In the genomic region with DNA sequence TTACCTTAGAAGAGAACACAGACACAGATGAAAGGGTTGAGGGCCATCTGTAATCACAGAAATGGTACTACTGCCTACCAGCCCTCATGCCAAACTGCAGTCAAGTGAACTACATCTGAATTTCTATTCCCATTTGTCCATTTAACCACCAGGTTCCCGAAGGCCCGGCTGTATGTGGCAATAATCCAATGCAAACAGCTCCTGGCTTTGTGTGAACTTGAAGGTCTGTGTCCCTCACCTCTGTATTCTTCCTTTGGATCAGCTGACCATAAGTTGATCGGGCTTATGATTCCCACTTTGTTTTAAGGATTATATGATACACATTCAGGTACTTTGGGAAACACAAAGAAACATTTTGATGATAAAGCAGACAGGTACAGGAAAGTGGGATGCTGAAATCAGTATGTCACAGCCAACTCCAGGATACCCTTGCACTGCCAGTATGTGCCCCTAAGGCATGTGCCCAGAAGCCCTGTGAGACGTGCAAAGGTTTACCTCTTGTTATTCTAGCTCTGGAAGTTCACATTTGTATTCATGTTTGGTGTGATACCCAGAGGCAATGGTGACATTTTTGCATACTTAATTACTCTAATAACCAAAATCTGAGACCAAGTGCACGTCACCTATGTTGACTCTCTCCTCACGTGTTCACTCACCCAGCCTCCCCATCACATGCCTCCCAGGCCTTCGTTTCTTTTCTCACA, we compare ENCODE assay signal across 24 mouse cellular contexts.
A peak's percentile ranks its signal among the peaks of the same experiment; 100 is the strongest.
DNase-seq lines count a peak whose midpoint lies in the region; ATAC-seq and TF ChIP-seq lines count a peak whose summit lies in the region.
"Had no signal": no experiment of that assay in that cellular context is flagged by ENCODE, and none has a peak within 500 bp of the region (broad histone marks: within the 10 kb centered on the region; RNA-seq: fewer than 3 reads in every experiment).

No protein-coding gene starts in this region.

- no peaks in the 10 kb centered on the region for H3K27me3 ChIP-seq in midbrain, embryonic 14.5 days (ENCODE audit: control insufficient read depth, insufficient read depth, low read length)
- H3K27me3 ChIP-seq in midbrain, postnatal 0 days (ENCODE audit: insufficient read depth, low read length), result no peaks in the 10 kb centered on the region
- H3K27me3 ChIP-seq: embryonic facial prominence, embryonic 15.5 days; hindbrain, embryonic 15.5 days; liver, embryonic 15.5 days; lung, embryonic 15.5 days had no signal

- H3K4me3 ChIP-seq in midbrain, embryonic 14.5 days (replicated peaks; ENCODE audit: low read depth, low read length), result no peak overlapping the region
- no peak overlapping the region for H3K4me3 ChIP-seq in midbrain, postnatal 0 days (ENCODE audit: low read depth, low read length)
- H3K4me3 ChIP-seq: embryonic facial prominence, embryonic 10.5 days; embryonic facial prominence, embryonic 15.5 days; hindbrain, embryonic 10.5 days; hindbrain, embryonic 15.5 days; liver, embryonic 15.5 days; lung, embryonic 15.5 days had no signal

- peak; percentile 35 for DNase-seq in kidney, adult 18-20 months
- no peak for DNase-seq in kidney, postnatal 4 days
- DNase-seq in midbrain, embryonic 14.5 days, result peak; percentile 25
- DNase-seq in midbrain, postnatal 0 days (ENCODE audit: low spot score), result no peak
- peak; percentile 47 for DNase-seq in kidney, postnatal 14 days
- DNase-seq in cerebellum, adult 9-11 months, result no peak
- DNase-seq: adrenal gland, postnatal 25 days; B cell, adult 2 months; cerebellum, adult 18-20 months; cerebellum, postnatal 14 days; gastrocnemius, postnatal 14 days; heart, postnatal 14 days; layer of hippocampus, postnatal 36 days; left cerebral cortex, postnatal 4 days; thymus, adult 2 months had no signal

- WGBS in midbrain, embryonic 14.5 days, result 71% methylated on average over 7 of the region's 7 CpGs
- WGBS in midbrain, postnatal 0 days, result 70% methylated on average over 7 of the region's 7 CpGs

- H3K4me2 ChIP-seq in midbrain, embryonic 14.5 days (ENCODE audit: low read length), result no peak overlapping the region
- no peak overlapping the region for H3K4me2 ChIP-seq in midbrain, postnatal 0 days (ENCODE audit: low read depth, low read length, poor library complexity, severe bottlenecking)
- H3K4me2 ChIP-seq: embryonic facial prominence, embryonic 15.5 days; hindbrain, embryonic 15.5 days; liver, embryonic 15.5 days; lung, embryonic 15.5 days; midbrain, embryonic 11.5 days had no signal

- no peak for ATAC-seq in midbrain, embryonic 14.5 days (ENCODE audit: low FRiP score, low TSS enrichment)
- no peak for ATAC-seq in midbrain, postnatal 0 days (ENCODE audit: low FRiP score)
- ATAC-seq: inflammation-experienced regulatory T-cells, adult 6 months had no signal

- no peak for TF ChIP-seq CTCF in midbrain, postnatal 0 days (IDR thresholded peaks at IDR 0.05)

- H3K4me1 ChIP-seq in midbrain, embryonic 14.5 days (ENCODE audit: control insufficient read depth, insufficient read depth, low read length), result no peaks in the 10 kb centered on the region
- H3K4me1 ChIP-seq in midbrain, postnatal 0 days (ENCODE audit: insufficient read depth, low read length), result no peaks in the 10 kb centered on the region
- H3K4me1 ChIP-seq: embryonic facial prominence, embryonic 15.5 days; hindbrain, embryonic 10.5 days; hindbrain, embryonic 15.5 days; liver, embryonic 15.5 days; lung, embryonic 15.5 days had no signal

- no peak overlapping the region for H3K9ac ChIP-seq in midbrain, embryonic 14.5 days (replicated peaks; ENCODE audit: low read length)
- H3K9ac ChIP-seq in midbrain, postnatal 0 days (replicated peaks; ENCODE audit: low read length, poor library complexity, severe bottlenecking), result no peak overlapping the region
- H3K9ac ChIP-seq: embryonic facial prominence, embryonic 15.5 days; hindbrain, embryonic 15.5 days; liver, embryonic 15.5 days; lung, embryonic 15.5 days had no signal

- H3K9me3 ChIP-seq in midbrain, embryonic 14.5 days (ENCODE audit: control insufficient read depth, low read length), result no peaks in the 10 kb centered on the region
- H3K9me3 ChIP-seq in midbrain, postnatal 0 days (ENCODE audit: low read length), result no peaks in the 10 kb centered on the region
- H3K9me3 ChIP-seq: embryonic facial prominence, embryonic 10.5 days; embryonic facial prominence, embryonic 15.5 days; hindbrain, embryonic 10.5 days; hindbrain, embryonic 15.5 days; liver, embryonic 15.5 days; lung, embryonic 15.5 days had no signal

- no peak overlapping the region for H3K27ac ChIP-seq in midbrain, embryonic 14.5 days (replicated peaks; ENCODE audit: low read depth, low read length)
- H3K27ac ChIP-seq in midbrain, postnatal 0 days (ENCODE audit: low read depth, low read length), result no peak overlapping the region
- H3K27ac ChIP-seq: embryonic facial prominence, embryonic 10.5 days; embryonic facial prominence, embryonic 15.5 days; hindbrain, embryonic 10.5 days; hindbrain, embryonic 15.5 days; kidney, postnatal 0 days; liver, embryonic 15.5 days; lung, embryonic 15.5 days had no signal

- no peaks in the 10 kb centered on the region for H3K36me3 ChIP-seq in midbrain, embryonic 14.5 days (ENCODE audit: control insufficient read depth, insufficient read depth, low read length)
- no peaks in the 10 kb centered on the region for H3K36me3 ChIP-seq in midbrain, postnatal 0 days (ENCODE audit: insufficient read depth, low read length)
- H3K36me3 ChIP-seq: embryonic facial prominence, embryonic 10.5 days; embryonic facial prominence, embryonic 15.5 days; hindbrain, embryonic 10.5 days; hindbrain, embryonic 15.5 days; liver, embryonic 15.5 days; lung, embryonic 15.5 days had no signal

Comparison
In these comparisons a context has a peak if more than half of its experiments do, and no peak if none do; other contexts are left out.
1. DNase-seq: peak in kidney, adult 18-20 months (single experiment), midbrain, embryonic 14.5 days (single experiment) and kidney, postnatal 14 days (single experiment); none in kidney, postnatal 4 days (0 of 2), midbrain, postnatal 0 days (single experiment) and cerebellum, adult 9-11 months (single experiment).